8 mouse cellular contexts compared by ENCODE assay signal in genomic region chr5:114804958-114805357, GRCm38 (mm10). TPM values are rescaled to one million over a fixed set of nuclear protein-coding genes. Genes with fewer than 3 reads are reported as not detected.
DNase-seq lines count a peak whose midpoint lies in the region; ATAC-seq and TF ChIP-seq lines count a peak whose summit lies in the region.
"Had no signal": no experiment of that assay in that cellular context is flagged by ENCODE, and none has a peak within 500 bp of the region (broad histone marks: within the 10 kb centered on the region; RNA-seq: fewer than 3 reads in every experiment).

No protein-coding gene starts in this region.

- peaks cover 11% of the 10 kb centered on the region for H3K4me1 ChIP-seq in kidney, embryonic 16.5 days (ENCODE audit: insufficient read depth, low read length)

- no peak overlapping the region for H3K4me3 ChIP-seq in kidney, embryonic 16.5 days (ENCODE audit: low read length)
- no peak overlapping the region for H3K4me3 ChIP-seq in layer of hippocampus, adult 2 months
- H3K4me3 ChIP-seq: embryonic facial prominence, embryonic 12.5 days had no signal

- no peak overlapping the region for H3K4me2 ChIP-seq in kidney, embryonic 16.5 days (replicated peaks; ENCODE audit: low read depth, low read length)
- H3K4me2 ChIP-seq: embryonic facial prominence, embryonic 12.5 days had no signal

- peaks cover 47% of the 10 kb centered on the region for H3K36me3 ChIP-seq in kidney, embryonic 16.5 days (ENCODE audit: insufficient read depth, low read length)

- 47% methylated on average over 3 of the region's 3 CpGs for WGBS in kidney, embryonic 16.5 days

- no peak for ATAC-seq in kidney, embryonic 16.5 days (ENCODE audit: low FRiP score, low TSS enrichment)
- no peak for ATAC-seq in erythroblast, adult 5-6 weeks (replicated peaks; ENCODE audit: low FRiP score, poor library complexity, severe bottlenecking)

- no peaks in the 10 kb centered on the region for H3K27me3 ChIP-seq in kidney, embryonic 16.5 days (ENCODE audit: insufficient read depth, low read length)
- H3K27me3 ChIP-seq: embryonic facial prominence, embryonic 12.5 days had no signal

- DNase-seq in kidney, postnatal 10 days: peak; percentile 69
- peak; percentile 47 for DNase-seq in adipocyte (ENCODE audit: low spot score)
- peak; percentile 70 for DNase-seq in cerebellum, adult 9-11 months
- peak; percentile 72 to 78 for DNase-seq in layer of hippocampus, adult 2 months (ENCODE audit: low spot score in 2 of 2)
- peak; percentile 30 for DNase-seq in naive thymus-derived CD4-positive, alpha-beta T cell, adult 2 months (ENCODE audit: low read depth)

- no peak overlapping the region for H3K9ac ChIP-seq in kidney, embryonic 16.5 days (replicated peaks; ENCODE audit: low read length)
- H3K9ac ChIP-seq: embryonic facial prominence, embryonic 12.5 days had no signal

- H3K9me3 ChIP-seq in kidney, embryonic 16.5 days (ENCODE audit: low read length): no peaks in the 10 kb centered on the region
- H3K9me3 ChIP-seq: embryonic facial prominence, embryonic 12.5 days had no signal

- H3K27ac ChIP-seq in kidney, embryonic 16.5 days (ENCODE audit: low read length): no peak overlapping the region
- peak overlapping the region; percentile 74 for H3K27ac ChIP-seq in layer of hippocampus, adult 2 months
- H3K27ac ChIP-seq: embryonic facial prominence, embryonic 12.5 days had no signal

- TF ChIP-seq CTCF in layer of hippocampus, adult 2 months (conservative IDR thresholded peaks at IDR 0.05): peak; percentile 82

RNA-seq across cellular contexts. Expression of gene 1500011B03Rik, which starts 18.3 kb away (rescaled TPM):
- polyA plus RNA-seq in kidney, embryonic 16.5 days (2015; fragmentation: Nextera tagmentation; extraction: Ambion mirVana): 105 and 111 TPM in 2 replicates
- total RNA-seq in layer of hippocampus, adult 2 months (2021): 100 to 1,000 TPM; 136 to 154 TPM
- total RNA-seq in erythroblast, adult 5-6 weeks (2015; ENCODE audit: low replicate concordance): 16.7 and 24.8 TPM in 2 replicates
- 2.4 and 10.7 TPM in 2 replicates for total RNA-seq in erythroblast, adult 5-6 weeks (2017; ENCODE audit: low replicate concordance)

RNA-seq across cellular contexts. Expression of gene Git2, which starts 29.6 kb away (rescaled TPM):
- polyA plus RNA-seq in kidney, embryonic 16.5 days (2015; fragmentation: Nextera tagmentation; extraction: Ambion mirVana): 45.7 and 50.1 TPM in 2 replicates
- total RNA-seq in layer of hippocampus, adult 2 months (2021): 10 to 100 TPM; 45.7 to 47.5 TPM
- 21.3 and 70.1 TPM in 2 replicates for total RNA-seq in erythroblast, adult 5-6 weeks (2015; ENCODE audit: low replicate concordance)
- total RNA-seq in erythroblast, adult 5-6 weeks (2017; ENCODE audit: low replicate concordance): 20.7 and 57.7 TPM in 2 replicates

RNA-seq across cellular contexts. Expression of gene Ankrd13a, which starts 30.5 kb away (rescaled TPM):
- 15.6 and 33.9 TPM in 2 replicates for polyA plus RNA-seq in kidney, embryonic 16.5 days (2015; fragmentation: Nextera tagmentation; extraction: Ambion mirVana)
- total RNA-seq in layer of hippocampus, adult 2 months (2021): 10 to 100 TPM; 39.6 to 48.8 TPM
- 81.3 and 90.3 TPM in 2 replicates for total RNA-seq in erythroblast, adult 5-6 weeks (2015; ENCODE audit: low replicate concordance)
- total RNA-seq in erythroblast, adult 5-6 weeks (2017; ENCODE audit: low replicate concordance): 83.4 and 98.1 TPM in 2 replicates

RNA-seq across cellular contexts. Expression of gene 4930519G04Rik, which starts 48.5 kb away (rescaled TPM):
- polyA plus RNA-seq in kidney, embryonic 16.5 days (2015; fragmentation: Nextera tagmentation; extraction: Ambion mirVana): not detected in 2 replicates
- total RNA-seq in layer of hippocampus, adult 2 months (2021): not detected
- total RNA-seq in erythroblast, adult 5-6 weeks (2015; ENCODE audit: low replicate concordance): not detected in 2 replicates
- total RNA-seq in erythroblast, adult 5-6 weeks (2017; ENCODE audit: low replicate concordance): not detected in 2 replicates
- polyA plus RNA-seq: embryonic facial prominence, embryonic 12.5 days had no signal

RNA-seq across cellular contexts. Expression of gene Gm9936, which starts 53.5 kb away (rescaled TPM):
- not detected in 2 replicates for polyA plus RNA-seq in kidney, embryonic 16.5 days (2015; fragmentation: Nextera tagmentation; extraction: Ambion mirVana)
- total RNA-seq in layer of hippocampus, adult 2 months (2021): under 1 TPM; 0.51 to 0.59 TPM
- not detected in 2 replicates for total RNA-seq in erythroblast, adult 5-6 weeks (2015; ENCODE audit: low replicate concordance)
- not detected in 2 replicates for total RNA-seq in erythroblast, adult 5-6 weeks (2017; ENCODE audit: low replicate concordance)

Comparison
In these comparisons a context has a peak if more than half of its experiments do, and no peak if none do; other contexts are left out.
1. RNA of gene 1500011B03Rik, which starts 18.3 kb away (total RNA-seq): 136 to 154 TPM in layer of hippocampus, adult 2 months; 2.4 to 24.8 TPM in erythroblast, adult 5-6 weeks; every median in the first group is over 4 times any median in the second.
2. Peak in every context shown above with its lines, with median percentiles within 50 percentile points of each other: DNase-seq.